Mouse (Mus musculus) liver, embryonic 13.5 days (tissue): ENCODE measurements at regions not wholly inside any gene's neighbourhood (a gene's known extent, or its start where the extent isn't known, plus 50 kb on each side); places are given as distances from the start of the nearest gene placed in this dataset.

ENCODE experiments used
- ATAC-seq: fragments of 200-750 bp; cut with Nextera tagmentation; 2 replicates; pipeline ENCODE4 v1.8.0; 2017; ENCODE audit warnings: low read depth, mild to moderate bottlenecking, moderate number of reproducible peaks, moderate library complexity
- DNase-seq: peaks from one replicate; pipeline ENCODE4 v3.0.0; 2022
- H3K27ac ChIP-seq: fragments of 300-500 bp; sonication (generic); 2 replicates; pipeline ENCODE4 v1.5.1; 2015; ENCODE audit warnings: moderate library complexity, mild to moderate bottlenecking, inconsistent platforms
- H3K27me3 ChIP-seq: fragments of 300-500 bp; sonication (generic); 2 replicates; pipeline ENCODE4 v1.6.1; 2015; ENCODE audit warnings: mild to moderate bottlenecking, inconsistent platforms
- H3K36me3 ChIP-seq: fragments of 300-500 bp; sonication (generic); 2 replicates; pipeline ENCODE4 v1.6.1; 2015; ENCODE audit warnings: mild to moderate bottlenecking, inconsistent platforms
- H3K4me1 ChIP-seq: fragments of 300-500 bp; sonication (generic); replicated peaks from 2 replicates; pipeline ENCODE4 v1.6.1; 2015; ENCODE audit warnings: inconsistent platforms
- H3K4me2 ChIP-seq: fragments of 300-500 bp; sonication (generic); 2 replicates; pipeline ENCODE4 v1.6.1; 2015; ENCODE audit warnings: inconsistent platforms, mild to moderate bottlenecking, moderate library complexity
- H3K4me3 ChIP-seq: fragments of 300-500 bp; sonication (generic); replicated peaks from 2 replicates; pipeline ENCODE4 v1.5.1; 2015; ENCODE audit warnings: mild to moderate bottlenecking, inconsistent platforms
- H3K9ac ChIP-seq: fragments of 300-500 bp; sonication (generic); 2 replicates; pipeline ENCODE4 v1.6.1; 2015; ENCODE audit warnings: mild to moderate bottlenecking, inconsistent platforms
- H3K9me3 ChIP-seq: fragments of 300-500 bp; sonication (generic); replicated peaks from 2 replicates; pipeline ENCODE4 v1.6.1; 2016; ENCODE audit warnings: inconsistent platforms
- WGBS: fragments of 180-500 bp; shearing (Covaris S2); methylation state at CpG from one replicate; pipeline ENCODE4 v1.1.7; 2015; ENCODE audit not compliant: insufficient replicate concordance; 5-methylcytosine and 5-hydroxymethylcytosine counted together

DNA sequence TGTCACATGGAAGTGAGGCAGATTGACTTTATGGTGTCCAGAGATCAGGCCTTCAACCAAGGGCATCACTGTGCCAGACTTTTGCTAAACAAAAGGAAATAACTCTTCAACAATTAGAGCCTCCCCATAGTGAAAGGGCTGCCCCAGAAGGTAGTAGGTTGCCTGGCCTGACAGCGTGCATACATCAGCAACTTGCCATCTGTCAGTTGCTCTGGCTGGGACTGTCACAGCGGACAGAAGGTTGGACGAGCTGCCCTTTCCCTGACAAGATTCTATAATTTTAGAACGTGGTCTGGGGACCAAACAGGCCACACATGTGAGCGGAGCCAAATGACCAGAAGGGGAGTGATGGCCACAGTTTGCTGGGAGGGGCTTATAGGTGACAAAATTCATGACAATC is 119.7 kb upstream of the Rpl38 start:
- Histone ChIP-seq H3K4me1 (peaks cover 5% of the 10 kb centered on the region), H3K9ac (no peak overlapping the region), H3K27me3 (no peaks in the 10 kb centered on the region), H3K4me2 (no peak overlapping the region), H3K4me3 (no peak overlapping the region), H3K36me3 (no peaks in the 10 kb centered on the region), H3K27ac (no peak overlapping the region), H3K9me3 (no peaks in the 10 kb centered on the region)
- DNase-seq (no peak), ATAC-seq (no peak)
- WGBS, result 52% methylated on average over 5 of the region's 5 CpGs

- ATAC-seq (no peak), DNase-seq (no peak)
- no peaks in the 10 kb centered on the region for H3K4me1 ChIP-seq
- no peaks in the 10 kb centered on the region for H3K36me3 ChIP-seq
- WGBS, result 67% methylated on average over 3 of the region's 3 CpGs
- H3K4me2 ChIP-seq, result no peak overlapping the region
- no peak overlapping the region for H3K9ac ChIP-seq
- no peaks in the 10 kb centered on the region for H3K27me3 ChIP-seq
- no peak overlapping the region for H3K27ac ChIP-seq
- no peaks in the 10 kb centered on the region for H3K9me3 ChIP-seq
- no peak overlapping the region for H3K4me3 ChIP-seq
Observed at GRCm38 (mm10) chr11:114544212-114544611, 124.1 kb upstream of the Rpl38 start.

DNA sequence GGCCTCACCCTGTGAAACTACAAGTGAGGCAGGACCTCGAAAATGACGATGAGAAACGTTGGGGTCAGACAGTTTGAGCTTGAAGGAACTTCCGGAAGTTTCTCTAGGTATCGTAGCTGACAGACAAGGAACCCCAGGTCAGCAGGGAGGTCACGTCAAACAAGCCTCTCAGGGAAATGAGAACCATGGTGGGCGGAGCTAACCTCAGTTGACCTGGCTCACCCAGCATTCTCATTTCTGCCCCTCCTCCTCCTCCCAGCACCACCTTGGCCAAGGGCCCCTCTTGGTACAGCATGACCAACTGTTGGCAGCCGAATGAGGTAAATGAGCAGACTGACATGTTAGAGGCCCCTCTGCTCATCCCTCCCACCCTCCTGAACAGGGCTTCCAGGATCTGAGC is 126.2 kb upstream of the Rpl38 start:
- Histone ChIP-seq H3K4me1 (no peaks in the 10 kb centered on the region), H3K9ac (no peak overlapping the region), H3K36me3 (no peaks in the 10 kb centered on the region), H3K4me3 (no peak overlapping the region), H3K27ac (no peak overlapping the region), H3K9me3 (no peaks in the 10 kb centered on the region), H3K4me2 (no peak overlapping the region), H3K27me3 (no peaks in the 10 kb centered on the region)
- 51% methylated on average over 8 of the region's 8 CpGs for WGBS
- DNase-seq (no peak), ATAC-seq (no peak)

GRCm38 (mm10) chr11:114540503-114540902 is 127.8 kb upstream of the Rpl38 start:
- Histone ChIP-seq H3K9ac (no peak overlapping the region), H3K36me3 (no peaks in the 10 kb centered on the region), H3K27me3 (no peaks in the 10 kb centered on the region), H3K4me3 (no peak overlapping the region), H3K9me3 (no peaks in the 10 kb centered on the region), H3K4me1 (no peaks in the 10 kb centered on the region), H3K27ac (no peak overlapping the region), H3K4me2 (no peak overlapping the region)
- WGBS, result 58% methylated on average over 3 of the region's 3 CpGs
- ATAC-seq (no peak), DNase-seq (no peak)

DNA sequence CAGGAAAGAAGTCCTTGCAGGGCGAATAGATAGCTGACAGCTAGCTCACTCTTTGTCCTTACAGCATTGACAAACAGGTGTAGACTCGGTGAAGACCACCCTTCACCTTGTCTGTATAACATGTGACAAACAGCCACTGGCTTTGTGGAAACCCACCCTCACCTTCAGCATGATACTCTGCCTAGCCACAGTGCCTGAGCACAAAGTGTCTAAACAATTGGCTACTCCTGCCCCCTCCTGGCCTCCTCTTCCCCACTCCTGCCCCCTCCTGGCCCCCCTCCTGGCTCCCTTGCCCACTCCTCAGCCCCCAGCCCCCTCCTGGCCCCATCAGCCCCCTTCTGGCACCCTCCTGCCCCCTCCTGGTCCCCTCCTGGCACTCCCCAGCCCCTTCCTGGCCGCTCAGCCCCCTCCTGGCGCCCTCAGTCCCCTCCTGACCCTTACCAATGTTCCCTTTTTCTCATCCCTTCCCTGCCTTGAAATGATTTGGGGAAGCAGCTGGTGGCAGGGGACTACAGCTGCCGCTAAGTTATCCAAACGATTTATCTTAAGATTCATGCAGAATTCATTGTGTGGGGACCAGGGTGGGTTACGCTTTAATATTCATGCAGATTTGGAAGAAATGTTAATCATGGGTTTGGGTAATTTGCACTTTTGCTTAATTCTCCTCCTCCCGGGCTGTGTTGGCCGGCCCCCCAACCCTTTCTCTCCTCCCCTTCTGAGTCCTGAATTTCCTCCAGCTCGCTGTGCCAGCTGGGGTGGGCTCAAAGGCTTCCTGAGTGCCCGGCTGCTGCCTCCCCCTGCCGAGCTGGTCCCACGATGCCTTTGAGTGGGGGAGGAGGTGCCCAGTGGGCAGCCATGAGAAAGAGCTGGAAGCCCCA is 131.5 kb upstream of the Rpl38 start:
- no peaks in the 10 kb centered on the region for H3K36me3 ChIP-seq
- no peaks in the 10 kb centered on the region for H3K27me3 ChIP-seq
- WGBS, result 26% methylated on average over 13 of the region's 13 CpGs
- no peaks in the 10 kb centered on the region for H3K4me1 ChIP-seq
- ATAC-seq (no peak), DNase-seq (no peak)
- H3K27ac ChIP-seq, result no peak overlapping the region
- no peak overlapping the region for H3K9ac ChIP-seq
- no peak overlapping the region for H3K4me3 ChIP-seq
- no peaks in the 10 kb centered on the region; the same call in 1 of the 2 replicates for H3K9me3 ChIP-seq
- no peak overlapping the region for H3K4me2 ChIP-seq

- H3K9me3 ChIP-seq, result no peaks in the 10 kb centered on the region; the same call in 1 of the 2 replicates
- H3K36me3 ChIP-seq, result no peaks in the 10 kb centered on the region
- DNase-seq, result no peak
- no peak overlapping the region for H3K4me3 ChIP-seq
- H3K4me1 ChIP-seq, result no peaks in the 10 kb centered on the region
- H3K27ac ChIP-seq, result no peak overlapping the region
- WGBS, result 56% methylated on average over 9 of the region's 9 CpGs
- H3K27me3 ChIP-seq, result no peaks in the 10 kb centered on the region
- no peak overlapping the region for H3K4me2 ChIP-seq
- no peak overlapping the region for H3K9ac ChIP-seq
- no peak for ATAC-seq
Observed at GRCm38 (mm10) chr11:114535900-114536299, 132.4 kb upstream of the Rpl38 start.

- no peaks in the 10 kb centered on the region for H3K27me3 ChIP-seq
- no peak for ATAC-seq
- H3K36me3 ChIP-seq, result no peaks in the 10 kb centered on the region
- H3K9ac ChIP-seq, result no peak overlapping the region
- no peaks in the 10 kb centered on the region for H3K4me1 ChIP-seq
- no peak for DNase-seq
- no peak overlapping the region for H3K4me3 ChIP-seq
- 66% methylated on average over 7 of the region's 7 CpGs for WGBS
- no peak overlapping the region for H3K4me2 ChIP-seq
- no peaks in the 10 kb centered on the region; the same call in 1 of the 2 replicates for H3K9me3 ChIP-seq
- H3K27ac ChIP-seq, result no peak overlapping the region
Observed at GRCm38 (mm10) chr11:114534436-114534835, 133.9 kb upstream of the Rpl38 start.

- WGBS, result 11% methylated on average over 4 of the region's 4 CpGs
- ATAC-seq, result no peak
Observed at GRCm38 (mm10) chr11:114531241-114531765, 137.0 kb upstream of the Rpl38 start.

GRCm38 (mm10) chr11:114528937-114529772 is 139.2 kb upstream of the Rpl38 start:
- no peak overlapping the region for H3K4me3 ChIP-seq
- no peaks in the 10 kb centered on the region for H3K4me1 ChIP-seq
- H3K27ac ChIP-seq, result no peak overlapping the region
- WGBS, result 57% methylated on average over 10 of the region's 10 CpGs
- no peaks in the 10 kb centered on the region for H3K27me3 ChIP-seq
- H3K4me2 ChIP-seq, result no peak overlapping the region
- no peaks in the 10 kb centered on the region for H3K36me3 ChIP-seq
- no peaks in the 10 kb centered on the region; the same call in 1 of the 2 replicates for H3K9me3 ChIP-seq
- no peak for DNase-seq
- ATAC-seq, result no peak
- no peak overlapping the region for H3K9ac ChIP-seq

More at GRCm38 (mm10) chr11:114531241-114531765, 137.0 kb upstream of the Rpl38 start:
- Histone ChIP-seq H3K9me3 (no peaks in the 10 kb centered on the region; the same call in 1 of the 2 replicates), H3K4me1 (no peaks in the 10 kb centered on the region), H3K27ac (no peak overlapping the region), H3K4me2 (no peak overlapping the region), H3K9ac (no peak overlapping the region), H3K27me3 (no peaks in the 10 kb centered on the region), H3K4me3 (no peak overlapping the region), H3K36me3 (no peaks in the 10 kb centered on the region)
- DNase-seq, result peak; percentile 3

DNA sequence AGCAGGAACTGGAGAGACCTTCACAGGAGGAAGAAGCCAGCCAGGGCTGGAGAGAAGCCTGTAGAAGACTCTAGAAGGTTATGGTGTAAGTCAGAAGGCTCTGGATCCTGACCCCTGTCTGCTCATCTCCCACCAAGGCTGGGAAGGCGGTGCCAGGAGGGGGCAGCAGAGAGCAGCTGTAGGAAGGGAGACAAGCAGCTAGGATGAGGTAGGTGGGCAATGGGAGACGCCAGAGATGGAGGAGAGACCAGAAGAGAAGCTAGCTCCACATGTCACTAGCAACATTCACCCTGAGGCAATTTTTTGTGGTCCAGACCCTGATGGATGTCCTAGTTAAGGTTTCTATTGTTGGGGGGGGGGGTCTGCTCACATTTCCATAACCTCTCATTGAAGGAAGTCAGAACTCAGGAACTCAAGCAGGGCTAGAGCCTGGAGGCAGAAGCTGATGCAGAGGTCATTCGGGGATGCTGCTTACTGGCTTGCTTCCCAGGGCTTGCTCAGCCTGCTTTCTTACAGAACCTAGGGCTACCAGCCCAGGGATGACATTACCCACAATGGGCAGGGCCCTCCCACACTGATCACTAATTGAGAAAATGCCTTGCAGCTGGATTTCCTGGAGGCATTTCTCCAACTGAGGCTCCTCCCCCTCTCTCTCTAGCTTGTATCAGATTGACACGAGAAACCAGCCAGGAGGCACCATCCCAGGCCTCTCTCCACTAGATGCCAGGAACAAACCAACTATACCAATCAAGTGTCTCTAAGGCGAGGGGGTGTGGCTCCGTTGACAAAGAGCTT is 144.7 kb upstream of the Rpl38 start:
- Histone ChIP-seq H3K36me3 (no peaks in the 10 kb centered on the region), H3K27me3 (no peaks in the 10 kb centered on the region), H3K4me2 (no peak overlapping the region), H3K9me3 (no peaks in the 10 kb centered on the region), H3K9ac (no peak overlapping the region), H3K27ac (no peak overlapping the region), H3K4me3 (no peak overlapping the region), H3K4me1 (no peaks in the 10 kb centered on the region)
- WGBS, result 34% methylated on average over 6 of the region's 6 CpGs
- DNase-seq (peak; percentile 22), ATAC-seq (no peak)

- H3K27me3 ChIP-seq, result peaks cover 9% of the 10 kb centered on the region; the same call in 1 of the 2 replicates
- no peak overlapping the region for H3K4me3 ChIP-seq
- ATAC-seq, result no peak
- H3K4me2 ChIP-seq, result no peak overlapping the region
- no peaks in the 10 kb centered on the region for H3K9me3 ChIP-seq
- H3K9ac ChIP-seq, result no peak overlapping the region
- WGBS, result 16% methylated on average over 4 of the region's 4 CpGs
- H3K4me1 ChIP-seq, result no peaks in the 10 kb centered on the region
- H3K36me3 ChIP-seq, result no peaks in the 10 kb centered on the region
- H3K27ac ChIP-seq, result no peak overlapping the region
- DNase-seq, result no peak
Observed at GRCm38 (mm10) chr11:114515278-114515677, 153.0 kb upstream of the Rpl38 start.
